Mouse (Mus musculus): Measurements from ENCODE around the gene Trank1. TPM values are rescaled to one million over a fixed set of nuclear protein-coding genes. Genes with fewer than 3 reads are reported as not detected.

Trank1 gene
- polyA plus RNA-seq, 1 experiment from 2014 or later: 0.06 TPM

DNA sequence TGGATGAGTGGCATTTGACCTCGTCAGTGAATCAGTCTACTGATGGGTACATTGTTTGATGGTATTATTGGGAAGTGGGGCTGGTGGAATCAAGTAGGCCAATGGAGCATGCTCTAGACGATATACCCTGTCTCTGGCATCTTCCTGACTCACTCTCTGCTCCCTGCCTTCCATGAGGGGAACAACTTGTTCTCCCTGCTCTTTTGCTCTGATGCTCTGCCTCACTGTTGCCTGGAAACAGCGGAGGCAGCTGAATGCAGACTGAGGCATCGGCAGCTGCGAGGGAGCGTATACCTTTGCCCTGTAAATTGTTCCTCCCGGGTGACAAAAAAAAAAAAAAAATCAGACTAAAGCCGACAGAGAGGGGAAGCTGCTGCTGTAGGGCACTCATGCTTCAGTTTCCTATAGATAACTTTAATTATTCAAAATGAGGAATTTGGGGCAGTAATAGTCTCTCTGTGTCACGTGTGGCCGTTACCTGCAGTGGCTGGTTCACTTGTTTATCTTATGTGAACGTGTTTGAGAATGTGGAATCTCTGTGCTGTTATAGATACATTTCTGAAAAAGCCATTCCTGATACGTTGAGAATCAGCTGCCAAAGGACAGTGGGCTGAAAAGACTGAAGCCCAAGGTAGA, 9.2 kb upstream of the Trank1 start:
- Histone ChIP-seq H3K27me3 (peaks cover 3% of the 10 kb centered on the region; the same call in 1 of the 2 replicates), H3K4me3 (replicated peaks) (no peak overlapping the region), H3K36me3 (replicated peaks) (no peaks in the 10 kb centered on the region), H3K9me3 (replicated peaks) (no peaks in the 10 kb centered on the region), H3K4me1 (replicated peaks) (no peaks in the 10 kb centered on the region), H3K4me2 (no peak overlapping the region), H3K27ac (replicated peaks) (no peak overlapping the region), H3K9ac (no peak overlapping the region)
- no peak for ATAC-seq (ENCODE audit: insufficient read depth)
- WGBS (ENCODE audit: insufficient replicate concordance): 57% methylated on average over 12 of the region's 12 CpGs

DNA sequence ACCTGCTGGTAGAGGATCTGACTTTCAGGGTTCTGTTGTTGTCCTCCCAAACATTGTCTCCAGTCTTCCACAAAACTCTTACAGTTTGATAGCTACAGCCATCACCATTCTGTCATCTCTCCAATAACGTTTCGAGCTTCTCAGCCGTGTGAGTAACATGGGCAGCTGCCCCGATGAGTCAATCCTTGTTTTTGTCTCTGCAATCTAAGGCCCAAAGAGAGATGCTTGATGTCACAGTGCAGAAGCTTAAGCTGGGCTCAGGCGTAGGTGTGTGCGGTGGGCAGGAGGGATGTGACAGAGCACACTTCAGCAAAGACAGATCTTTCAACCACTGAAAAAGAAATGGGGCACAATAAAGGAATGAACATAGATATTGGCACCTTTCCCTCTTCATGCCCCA, 7.5 kb upstream of the Trank1 start:
- no peak for ATAC-seq (ENCODE audit: insufficient read depth)
- Histone ChIP-seq H3K9me3 (replicated peaks) (no peaks in the 10 kb centered on the region), H3K9ac (no peak overlapping the region), H3K27me3 (peaks cover 6% of the 10 kb centered on the region), H3K36me3 (replicated peaks) (no peaks in the 10 kb centered on the region), H3K4me1 (replicated peaks) (no peaks in the 10 kb centered on the region), H3K4me3 (replicated peaks) (no peak overlapping the region), H3K27ac (replicated peaks) (no peak overlapping the region), H3K4me2 (no peak overlapping the region)
- WGBS (ENCODE audit: insufficient replicate concordance): 71% methylated on average over 6 of the region's 6 CpGs

DNA sequence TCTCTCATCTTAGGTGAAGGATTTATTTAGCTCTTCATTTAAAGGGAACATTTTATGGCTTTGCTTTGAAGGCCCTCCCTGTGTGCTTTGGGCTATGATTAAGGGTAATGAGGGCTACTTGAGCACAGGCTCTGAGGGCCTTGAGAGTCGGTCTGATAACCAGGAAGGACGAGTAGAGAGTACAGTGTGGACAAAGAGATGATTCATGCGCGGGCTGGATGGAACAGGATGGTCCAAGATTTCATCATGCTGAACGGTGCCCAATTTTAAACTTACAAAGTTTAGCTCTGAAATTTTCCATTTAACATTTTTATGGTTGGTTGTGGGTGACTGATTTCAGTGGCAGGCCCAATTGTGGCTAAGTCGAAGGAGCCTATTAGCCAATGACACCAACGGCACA, 5.4 kb upstream of the Trank1 start:
- ATAC-seq (ENCODE audit: insufficient read depth): no peak
- Histone ChIP-seq H3K4me1 (replicated peaks) (no peaks in the 10 kb centered on the region), H3K27me3 (peaks cover 27% of the 10 kb centered on the region), H3K27ac (replicated peaks) (no peak overlapping the region), H3K4me2 (no peak overlapping the region), H3K9ac (no peak overlapping the region), H3K4me3 (replicated peaks) (no peak overlapping the region), H3K9me3 (replicated peaks) (no peaks in the 10 kb centered on the region), H3K36me3 (replicated peaks) (no peaks in the 10 kb centered on the region)
- WGBS (ENCODE audit: insufficient replicate concordance): 62% methylated on average over 7 of the region's 7 CpGs

DNA sequence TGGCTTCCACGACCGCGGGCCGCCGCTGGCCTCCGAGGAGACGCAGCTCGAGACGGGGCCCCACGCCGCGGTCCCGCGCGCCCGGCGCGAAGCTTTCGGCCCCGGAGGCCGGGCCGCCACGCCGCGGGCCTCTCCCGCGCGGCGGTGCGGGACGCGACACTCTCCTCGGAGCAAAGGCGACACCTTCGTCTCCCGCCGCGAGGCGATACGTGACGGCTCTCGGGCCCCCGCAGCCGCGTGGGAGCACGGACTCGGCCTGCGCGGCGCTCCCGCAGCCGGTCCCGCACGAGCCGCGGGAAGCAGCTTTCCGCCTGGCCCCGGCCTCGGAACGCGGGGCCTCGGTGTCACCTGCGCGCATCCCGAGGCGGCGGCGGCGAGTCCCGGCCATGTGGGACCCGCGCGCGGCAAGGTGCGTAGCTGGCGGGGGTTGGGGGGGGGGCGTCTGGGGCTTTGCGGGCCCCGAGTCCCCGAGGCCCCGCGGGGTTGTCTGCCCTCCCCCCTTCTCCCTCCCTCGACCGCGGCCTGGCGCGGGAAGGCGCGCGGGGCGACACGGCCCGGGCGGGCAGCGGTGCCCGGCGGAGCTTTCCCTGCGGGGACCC, 403 bp downstream of the Trank1 start:
- WGBS (ENCODE audit: insufficient replicate concordance): 2% methylated on average over 91 of the region's 98 CpGs
- no peaks in the 10 kb centered on the region for H3K36me3 ChIP-seq (replicated peaks)
- no peaks in the 10 kb centered on the region for H3K9me3 ChIP-seq (replicated peaks)
- H3K4me2 ChIP-seq: peak overlapping the region; percentile 60
- ATAC-seq (ENCODE audit: insufficient read depth): no peak
- peaks cover 16% of the 10 kb centered on the region for H3K4me1 ChIP-seq (replicated peaks)
- H3K4me3 ChIP-seq (replicated peaks): peak overlapping the region; percentile 35
- H3K27me3 ChIP-seq: peaks cover 67% of the 10 kb centered on the region
- no peak overlapping the region for H3K9ac ChIP-seq
- no peak overlapping the region for H3K27ac ChIP-seq (replicated peaks)

DNA sequence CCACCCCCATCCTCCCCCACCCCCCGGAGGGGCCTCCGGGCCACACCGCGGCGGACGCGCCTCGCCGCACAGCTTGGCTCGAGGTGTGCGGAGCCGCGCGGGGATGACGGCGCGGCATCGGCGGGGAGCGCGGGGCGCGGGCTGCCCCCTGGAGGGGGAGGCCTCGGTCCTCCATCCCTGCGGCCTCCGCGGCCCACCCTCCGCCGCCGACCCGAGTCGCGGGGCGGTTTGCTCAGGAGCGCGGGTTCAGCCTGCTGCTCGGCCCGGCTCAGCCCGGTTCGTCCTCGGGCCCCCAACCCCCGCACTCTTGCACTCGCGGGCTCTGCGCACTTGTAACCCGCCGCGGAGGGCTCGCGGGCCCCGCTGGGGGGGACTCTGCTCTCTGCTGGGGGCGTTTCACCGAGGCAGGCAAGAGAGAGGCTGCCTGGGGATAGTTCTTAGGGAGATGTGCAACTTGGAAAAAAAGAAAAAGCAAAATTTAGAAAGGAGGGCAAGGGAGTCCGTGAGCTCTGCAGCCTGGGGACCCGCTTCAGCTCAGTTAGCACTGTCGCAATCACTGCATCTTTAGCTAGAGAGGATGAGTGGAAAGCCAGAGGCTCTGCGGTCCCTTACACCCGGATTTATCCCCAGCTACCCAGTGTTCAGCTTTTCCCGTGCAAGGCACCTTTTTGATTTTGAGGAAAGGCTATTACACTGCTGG, 1.1 kb downstream of the Trank1 start:
- no peak overlapping the region for H3K9ac ChIP-seq
- WGBS (ENCODE audit: insufficient replicate concordance): 2% methylated on average over 55 of the region's 59 CpGs

DNA sequence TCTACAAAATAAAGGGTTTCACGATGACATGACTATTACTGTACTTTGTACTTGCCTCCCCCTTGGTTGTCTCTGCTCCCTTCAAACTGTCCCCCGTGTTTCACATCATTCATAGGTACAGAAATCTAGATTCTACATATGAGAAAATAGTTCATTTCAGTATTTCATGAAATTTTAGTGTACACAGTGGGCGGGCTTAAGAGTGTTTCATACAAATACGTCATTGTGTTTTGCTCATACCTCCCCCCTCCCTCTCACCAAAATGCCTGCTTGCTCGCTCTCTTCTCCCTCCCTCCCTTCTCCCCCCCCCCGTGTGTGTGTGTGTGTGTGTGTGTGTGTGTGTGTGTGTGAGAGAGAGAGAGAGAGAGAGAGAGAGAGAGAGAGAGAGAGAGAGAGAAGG, 1.8 kb downstream of the Trank1 start:
- H3K27ac ChIP-seq (replicated peaks): no peak overlapping the region
- WGBS (ENCODE audit: insufficient replicate concordance): 11% methylated on average over 6 of the region's 6 CpGs
- H3K4me1 ChIP-seq (replicated peaks): peaks cover 16% of the 10 kb centered on the region
- no peak overlapping the region for H3K4me3 ChIP-seq (replicated peaks)
- H3K4me2 ChIP-seq: no peak overlapping the region
- H3K27me3 ChIP-seq: peaks cover 72% of the 10 kb centered on the region
- no peaks in the 10 kb centered on the region for H3K9me3 ChIP-seq (replicated peaks)
- H3K36me3 ChIP-seq (replicated peaks): no peaks in the 10 kb centered on the region
- H3K9ac ChIP-seq: no peak overlapping the region
- ATAC-seq (ENCODE audit: insufficient read depth): no peak

More for the DNA sequence above, 1.1 kb downstream of the Trank1 start:
- ATAC-seq (ENCODE audit: insufficient read depth): no peak
- Histone ChIP-seq H3K27me3 (peaks cover 72% of the 10 kb centered on the region), H3K27ac (replicated peaks) (no peak overlapping the region), H3K4me1 (replicated peaks) (peaks cover 16% of the 10 kb centered on the region), H3K4me2 (peak overlapping the region; percentile 60), H3K9me3 (replicated peaks) (no peaks in the 10 kb centered on the region), H3K4me3 (replicated peaks) (peak overlapping the region; percentile 35), H3K36me3 (replicated peaks) (no peaks in the 10 kb centered on the region)

DNA sequence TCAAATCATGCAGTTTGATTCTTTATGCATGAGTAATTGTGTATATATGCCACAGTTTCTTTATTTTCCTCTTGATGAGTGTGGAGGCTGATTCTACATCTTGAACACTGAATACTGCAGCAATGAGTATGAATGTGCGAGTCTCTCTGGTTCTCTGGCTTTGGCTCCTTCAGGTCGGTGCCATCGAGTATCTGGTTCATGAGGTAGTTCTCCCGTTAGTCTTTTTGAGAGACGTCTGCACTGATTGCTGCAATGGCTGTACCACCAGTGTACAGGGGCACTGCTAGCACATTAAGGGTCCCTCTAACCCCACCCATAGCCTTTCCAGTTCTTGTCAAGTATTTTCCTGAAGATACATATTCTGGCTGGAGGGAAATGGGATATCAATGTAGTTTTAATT, 2.3 kb downstream of the Trank1 start:
- Histone ChIP-seq H3K27ac (replicated peaks) (no peak overlapping the region), H3K36me3 (replicated peaks) (no peaks in the 10 kb centered on the region), H3K4me3 (replicated peaks) (no peak overlapping the region), H3K4me1 (replicated peaks) (peaks cover 16% of the 10 kb centered on the region), H3K9ac (no peak overlapping the region), H3K27me3 (peaks cover 71% of the 10 kb centered on the region), H3K4me2 (no peak overlapping the region), H3K9me3 (replicated peaks) (no peaks in the 10 kb centered on the region)
- WGBS (ENCODE audit: insufficient replicate concordance): 21% methylated on average over 5 of the region's 5 CpGs
- no peak for ATAC-seq (ENCODE audit: insufficient read depth)

DNA sequence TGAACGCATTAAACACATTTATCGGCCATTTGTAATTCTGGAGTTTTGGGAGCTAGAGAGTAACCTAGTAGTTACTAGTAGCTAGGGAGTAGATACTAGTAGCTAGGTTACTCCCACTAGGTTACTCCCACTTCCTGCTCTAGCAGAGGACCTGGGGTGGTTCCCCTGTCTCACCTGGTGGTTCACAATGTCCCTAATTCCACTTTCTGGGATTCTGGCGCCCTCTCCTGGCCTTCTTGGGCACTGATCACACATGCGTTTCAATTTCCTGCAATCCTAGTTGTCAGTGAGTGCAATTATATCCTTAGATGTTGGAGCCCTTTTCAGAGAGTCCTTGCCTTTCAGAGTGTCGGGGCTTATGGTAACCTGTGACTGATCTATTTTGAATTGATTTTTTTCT, 2.7 kb downstream of the Trank1 start:
- H3K4me2 ChIP-seq: no peak overlapping the region
- WGBS (ENCODE audit: insufficient replicate concordance): 29% methylated on average over 5 of the region's 5 CpGs
- no peak for ATAC-seq (ENCODE audit: insufficient read depth)
- H3K9ac ChIP-seq: no peak overlapping the region
- H3K27ac ChIP-seq (replicated peaks): no peak overlapping the region
- H3K4me1 ChIP-seq (replicated peaks): peaks cover 16% of the 10 kb centered on the region
- no peaks in the 10 kb centered on the region for H3K9me3 ChIP-seq (replicated peaks)
- H3K27me3 ChIP-seq: peaks cover 66% of the 10 kb centered on the region
- no peak overlapping the region for H3K4me3 ChIP-seq (replicated peaks)
- no peaks in the 10 kb centered on the region for H3K36me3 ChIP-seq (replicated peaks)

DNA sequence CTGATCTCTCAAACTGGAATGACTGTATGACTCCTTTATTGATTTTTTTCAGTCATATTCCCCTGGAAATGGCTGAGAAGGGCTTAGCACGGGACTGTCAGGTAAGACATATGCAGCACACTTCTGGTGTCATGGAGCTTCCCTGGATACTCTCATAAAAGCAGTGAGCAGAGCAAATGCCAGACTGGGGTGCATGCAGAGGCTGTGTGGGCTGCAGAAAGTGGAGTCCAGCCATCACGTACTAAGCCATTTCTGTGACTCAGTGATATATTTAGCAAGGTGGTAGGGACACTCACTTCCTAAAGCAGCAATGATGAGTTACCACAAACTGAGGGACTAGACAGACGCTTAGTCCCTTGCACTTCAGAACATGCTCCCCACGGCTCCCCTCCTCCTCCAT, 9.4 kb downstream of the Trank1 start:
- 56% methylated on average over 4 of the region's 4 CpGs for WGBS (ENCODE audit: insufficient replicate concordance)
- no peaks in the 10 kb centered on the region for H3K4me1 ChIP-seq (replicated peaks)
- no peak for ATAC-seq (ENCODE audit: insufficient read depth)
- H3K27me3 ChIP-seq: peaks cover 9% of the 10 kb centered on the region
- H3K36me3 ChIP-seq (replicated peaks): no peaks in the 10 kb centered on the region
- no peak overlapping the region for H3K9ac ChIP-seq
- no peak overlapping the region for H3K4me2 ChIP-seq
- no peak overlapping the region for H3K4me3 ChIP-seq (replicated peaks)
- H3K27ac ChIP-seq (replicated peaks): no peak overlapping the region
- H3K9me3 ChIP-seq (replicated peaks): no peaks in the 10 kb centered on the region

DNA sequence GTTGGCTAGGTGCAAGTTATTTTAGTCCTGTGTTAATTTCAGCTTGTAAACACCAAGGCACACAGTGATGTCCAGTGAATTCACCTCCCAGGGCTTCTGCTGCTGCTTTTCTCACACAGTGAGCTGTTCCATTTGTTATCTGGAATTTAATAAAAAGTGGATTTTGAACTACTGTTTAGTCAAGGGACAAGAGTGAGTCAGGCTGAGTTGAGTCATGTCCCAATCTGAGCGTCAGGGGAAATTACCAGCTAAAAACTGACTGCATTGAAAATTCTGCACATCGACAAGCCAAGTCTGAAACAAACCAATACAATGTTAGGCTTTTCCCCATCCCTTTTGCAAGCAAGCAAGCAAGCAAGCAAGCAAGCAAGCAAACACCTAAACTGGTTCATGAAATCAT, 13.3 kb downstream of the Trank1 start:
- WGBS (ENCODE audit: insufficient replicate concordance): 53% methylated on average over 2 of the region's 2 CpGs
- H3K27me3 ChIP-seq: no peaks in the 10 kb centered on the region
- no peak for ATAC-seq (ENCODE audit: insufficient read depth)
- no peaks in the 10 kb centered on the region for H3K9me3 ChIP-seq (replicated peaks)
- no peak overlapping the region for H3K4me2 ChIP-seq
- no peaks in the 10 kb centered on the region for H3K4me1 ChIP-seq (replicated peaks)
- no peaks in the 10 kb centered on the region for H3K36me3 ChIP-seq (replicated peaks)
- no peak overlapping the region for H3K9ac ChIP-seq
- no peak overlapping the region for H3K4me3 ChIP-seq (replicated peaks)
- H3K27ac ChIP-seq (replicated peaks): no peak overlapping the region

DNA sequence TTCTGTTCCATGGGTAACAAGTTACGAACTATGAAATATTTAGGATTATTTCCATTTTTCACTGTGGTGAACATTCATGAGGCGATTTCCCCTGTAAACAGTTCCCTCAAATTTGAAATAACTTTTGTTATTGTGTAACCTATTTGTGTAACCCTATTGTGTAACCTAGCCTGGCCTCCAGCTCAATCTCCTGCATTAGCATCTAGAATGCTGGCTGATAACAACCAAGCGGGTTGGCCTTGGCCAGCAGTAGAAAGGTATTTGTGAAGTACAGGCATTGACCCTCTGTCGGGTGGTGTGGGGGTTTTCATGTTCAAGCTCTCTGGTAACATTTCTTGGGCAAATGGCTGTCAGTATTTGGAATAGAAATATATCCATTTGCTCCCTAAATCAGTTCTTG, 18.3 kb downstream of the Trank1 start:
- Histone ChIP-seq H3K4me1 (replicated peaks) (no peaks in the 10 kb centered on the region), H3K4me2 (no peak overlapping the region), H3K9ac (no peak overlapping the region), H3K4me3 (replicated peaks) (no peak overlapping the region), H3K9me3 (replicated peaks) (no peaks in the 10 kb centered on the region), H3K27ac (replicated peaks) (no peak overlapping the region), H3K27me3 (no peaks in the 10 kb centered on the region), H3K36me3 (replicated peaks) (no peaks in the 10 kb centered on the region)
- ATAC-seq (ENCODE audit: insufficient read depth): peak; percentile 52; the same call in 1 of the 2 replicates
- 58% methylated on average over 4 of the region's 4 CpGs for WGBS (ENCODE audit: insufficient replicate concordance)

All from liver, embryonic 15.5 days (tissue).